Mouse (Mus musculus) G1E (cell line): ENCODE measurements around the gene Rab31. TPM values are rescaled to one million over a fixed set of nuclear protein-coding genes. Genes with fewer than 3 reads are reported as not detected.
A peak's percentile ranks its signal among the peaks of the same experiment; 100 is the strongest.

Experiments used
- ATAC-seq: 2 replicates; pipeline ENCODE4 v1.8.0; 2016; ENCODE audit warnings: mild to moderate bottlenecking; ENCODE audit not compliant: insufficient number of reproducible peaks, poor library complexity, low FRiP score, severe bottlenecking; ENCODE audit errors: extremely low read depth
- DNase-seq: peaks from one replicate; pipeline ENCODE4 v3.0.0; 2012; ENCODE audit warnings: low spot score
- H3K27me3 ChIP-seq: 2 replicates; pipeline ENCODE4 v1.6.1; 2012; ENCODE audit warnings: mild to moderate bottlenecking, low read length, inconsistent platforms; ENCODE audit not compliant: insufficient read depth
- H3K36me3 ChIP-seq: replicated peaks from 2 replicates; pipeline ENCODE3; 2012; ENCODE audit warnings: mild to moderate bottlenecking, inconsistent platforms
- H3K4me1 ChIP-seq: 2 replicates; pipeline ENCODE4 v1.6.1; 2012; ENCODE audit warnings: low read depth, low read length, inconsistent platforms, mixed read lengths; ENCODE audit not compliant: insufficient read depth
- H3K4me3 ChIP-seq: 2 replicates; pipeline ENCODE4 v1.5.1; 2012; ENCODE audit warnings: low read depth, mild to moderate bottlenecking, inconsistent platforms, low read length, moderate library complexity, mixed read lengths
- H3K9me3 ChIP-seq: replicated peaks from 2 replicates; pipeline ENCODE4 v1.6.1; 2012; ENCODE audit warnings: inconsistent platforms
- CTCF ChIP-seq: IDR thresholded peaks from 2 replicates; pipeline ENCODE4 v1.5.1; 2012; ENCODE audit warnings: low read depth, low read length, inconsistent platforms, mixed read lengths
- GATA1 ChIP-seq: IDR thresholded peaks from 2 replicates; pipeline ENCODE4 v1.6.1; 2012; ENCODE audit warnings: borderline replicate concordance, low read length, inconsistent platforms, mixed read lengths
- GATA2 ChIP-seq: IDR thresholded peaks from 2 replicates; pipeline ENCODE4 v1.6.1; 2012; ENCODE audit warnings: low read depth, low read length, inconsistent platforms, borderline replicate concordance
- POLR2AphosphoS5 ChIP-seq: IDR thresholded peaks from 2 replicates; pipeline ENCODE4 v1.6.1; 2012; ENCODE audit warnings: low read depth, low read length, inconsistent platforms; ENCODE audit not compliant: insufficient replicate concordance
- TAL1 ChIP-seq: conservative IDR thresholded peaks from 2 replicates; pipeline ENCODE4 v1.6.1; 2012; ENCODE audit warnings: low read depth, low read length, inconsistent platforms, mixed read lengths
- polyA plus RNA-seq: library from polyadenylated mRNA; stranded (reverse); fragments of >175 nt; gene quantifications from 2 replicates; pipeline ENCODE4 v1.2.3, GENCODE M21; 2012
- total RNA-seq, 2 experiments: library from RNA; stranded (forward) in 1 of 2; stranded (reverse) in 1 of 2; fragments of 200-1000 nt in 1 of 2; fragments of >200 nt in 1 of 2; fragmentation: Nextera tagmentation in 1 of 2; gene quantifications; 2 replicates each; pipeline ENCODE4 v1.2.3; 2014 to 2017

Gene Rab31
- total and polyA plus RNA-seq, 3 experiments = 0.20 to 1.7 (median 1.6) TPM

DNA sequence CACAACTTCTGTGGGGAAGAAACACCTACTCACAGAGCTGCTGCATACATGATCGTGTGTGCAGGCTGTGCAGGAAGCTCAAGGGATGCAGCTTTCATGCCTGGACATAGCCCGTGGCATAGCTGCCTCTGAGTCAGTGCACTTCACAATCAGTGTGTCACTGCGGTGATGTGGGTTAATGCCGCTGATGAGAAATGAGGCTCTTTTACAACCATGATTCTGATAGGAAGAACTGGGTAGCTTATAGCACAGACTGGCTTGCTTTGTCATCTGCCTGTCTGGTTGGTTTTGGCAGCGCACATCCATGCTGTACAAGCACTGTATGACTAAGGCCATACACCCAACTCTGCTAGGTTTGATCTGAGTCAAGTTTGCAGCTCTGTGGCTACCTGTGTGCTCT, 52.7 kb downstream of the Rab31 start:
- Histone ChIP-seq H3K27me3 (no peaks in the 10 kb centered on the region), H3K4me1 (peaks cover 11% of the 10 kb centered on the region), H3K36me3 (no peaks in the 10 kb centered on the region), H3K4me3 (no peak overlapping the region), H3K9me3 (no peaks in the 10 kb centered on the region)
- ATAC-seq (no peak), DNase-seq (no peak)
- TF ChIP-seq GATA1 = no peak
- no peak for TF ChIP-seq POLR2AphosphoS5
- TF ChIP-seq GATA2 = no peak
- no peak for TF ChIP-seq TAL1
- no peak for TF ChIP-seq CTCF

DNA sequence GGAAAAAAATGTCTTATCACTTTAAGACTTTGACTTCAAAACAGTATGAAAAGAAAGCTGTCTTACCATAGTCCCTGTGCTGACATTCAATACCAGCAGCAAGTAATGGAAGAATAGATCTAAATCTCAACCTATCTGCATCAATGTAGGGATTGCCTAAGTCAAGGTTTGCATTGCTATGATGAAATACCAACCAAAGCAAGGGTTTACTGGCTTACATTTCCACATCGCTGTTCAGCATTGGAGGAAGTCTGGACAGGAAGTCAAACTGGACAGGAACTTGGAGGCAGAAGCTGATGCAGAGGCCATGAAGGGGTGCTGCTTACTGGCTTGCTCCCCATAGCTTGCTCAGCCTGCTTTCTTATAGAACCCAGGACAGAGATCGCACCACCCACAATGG, 54.0 kb downstream of the Rab31 start:
- Histone ChIP-seq H3K9me3 (no peaks in the 10 kb centered on the region), H3K4me3 (no peak overlapping the region), H3K36me3 (no peaks in the 10 kb centered on the region), H3K4me1 (peaks cover 11% of the 10 kb centered on the region), H3K27me3 (no peaks in the 10 kb centered on the region)
- ATAC-seq (no peak), DNase-seq (no peak)
- TF ChIP-seq CTCF (no peak), GATA1 (no peak), GATA2 (no peak), POLR2AphosphoS5 (no peak), TAL1 (no peak)

DNA sequence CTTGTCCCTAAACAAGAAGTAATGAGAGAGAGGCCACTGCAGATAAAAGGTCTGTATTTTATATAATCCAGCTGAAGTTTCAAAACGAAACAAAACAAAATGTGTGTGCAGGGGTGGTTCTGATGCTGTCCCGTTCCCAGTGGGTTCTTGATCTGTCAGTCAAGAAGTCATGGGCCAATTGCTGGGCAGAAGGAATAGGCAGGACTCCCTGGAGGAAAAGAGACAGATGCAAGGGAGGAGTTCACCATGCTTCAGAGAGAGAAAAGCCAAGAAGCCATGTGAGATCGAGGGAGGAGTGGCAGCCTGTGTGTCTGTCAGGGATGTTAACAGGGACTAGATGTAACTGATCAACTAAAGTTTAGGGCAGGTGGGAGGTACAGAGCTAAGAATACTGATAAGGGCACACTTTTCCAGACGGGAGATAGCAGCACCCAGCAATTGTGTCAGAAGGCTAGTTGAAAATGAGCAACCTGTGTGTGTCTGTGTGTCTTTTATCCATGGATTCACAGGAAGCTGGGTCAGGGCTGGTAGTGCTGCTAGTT, 54.8 kb downstream of the Rab31 start:
- peak; percentile 88 for ATAC-seq
- no peaks in the 10 kb centered on the region for H3K36me3 ChIP-seq

DNA sequence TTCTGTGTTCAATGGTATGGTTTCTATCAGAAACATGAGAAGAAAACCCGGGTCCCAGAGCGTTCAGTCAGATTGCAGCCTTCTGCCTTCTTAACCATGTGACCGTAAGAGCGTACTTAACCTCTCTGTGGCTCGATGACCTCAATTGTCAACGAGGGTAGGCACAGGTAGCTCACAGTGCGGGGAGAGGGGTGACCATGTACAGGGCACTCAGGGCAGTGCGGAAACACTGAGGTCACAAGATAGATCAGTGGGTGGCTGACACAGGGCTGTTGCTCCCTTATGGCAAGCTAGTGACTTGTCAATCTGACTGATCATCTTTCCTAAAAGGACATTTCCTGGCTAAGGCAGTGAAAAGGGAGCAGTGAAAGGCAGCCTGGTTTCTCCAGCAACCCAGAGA, 58.5 kb downstream of the Rab31 start:
- peaks cover 11% of the 10 kb centered on the region for H3K4me1 ChIP-seq
- no peaks in the 10 kb centered on the region for H3K36me3 ChIP-seq
- DNase-seq (no peak), ATAC-seq (no peak)
- no peaks in the 10 kb centered on the region for H3K27me3 ChIP-seq
- H3K9me3 ChIP-seq = no peaks in the 10 kb centered on the region
- H3K4me3 ChIP-seq = no peak overlapping the region
- TF ChIP-seq POLR2AphosphoS5 = no peak
- no peak for TF ChIP-seq GATA2
- TF ChIP-seq CTCF = no peak
- no peak for TF ChIP-seq GATA1
- no peak for TF ChIP-seq TAL1

More for the DNA sequence above, 54.8 kb downstream of the Rab31 start:
- H3K4me3 ChIP-seq = peak overlapping the region; percentile 36; the same call in 1 of the 2 replicates
- TF ChIP-seq POLR2AphosphoS5 (no peak), CTCF (no peak), GATA1 (no peak), GATA2 (no peak), TAL1 (no peak)
- no peaks in the 10 kb centered on the region for H3K9me3 ChIP-seq
- peak; percentile 16 for DNase-seq
- no peaks in the 10 kb centered on the region for H3K27me3 ChIP-seq
- peaks cover 11% of the 10 kb centered on the region for H3K4me1 ChIP-seq

DNA sequence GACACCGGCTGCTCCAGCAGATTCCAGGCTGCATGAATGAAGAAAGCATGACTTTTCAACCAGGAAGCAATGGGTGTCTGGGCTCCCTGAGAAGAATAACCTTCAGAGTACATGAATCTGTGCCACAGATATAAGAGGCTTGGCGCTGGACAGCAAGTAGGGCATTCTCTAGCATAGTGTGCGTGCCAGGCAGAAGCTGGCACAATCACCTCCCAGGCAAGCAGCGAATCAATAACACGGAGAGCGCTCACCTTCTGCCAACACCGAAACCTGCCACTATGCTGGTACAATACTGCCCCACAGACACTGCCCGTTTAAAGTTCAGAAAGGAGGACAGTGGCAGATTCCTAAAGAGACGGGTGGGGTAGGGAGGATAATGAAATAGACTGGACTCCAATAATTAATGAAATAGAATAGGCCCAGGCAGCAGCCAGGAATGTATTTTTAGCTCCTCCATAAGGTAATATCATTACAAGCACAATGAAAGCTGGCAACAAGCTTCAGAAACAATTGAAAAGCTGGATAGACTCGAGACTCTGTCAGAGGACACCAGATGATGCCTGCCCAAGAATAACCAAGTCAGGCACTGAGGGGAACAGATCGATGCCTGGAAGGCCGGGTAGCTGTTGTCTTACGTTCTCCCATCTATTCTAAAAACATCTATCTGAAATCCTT, 59.6 kb downstream of the Rab31 start:
- ATAC-seq (no peak), DNase-seq (no peak)
- H3K9me3 ChIP-seq = no peaks in the 10 kb centered on the region
- peaks cover 9% of the 10 kb centered on the region for H3K4me1 ChIP-seq
- no peaks in the 10 kb centered on the region for H3K36me3 ChIP-seq
- H3K4me3 ChIP-seq = no peak overlapping the region
- no peak for TF ChIP-seq GATA2
- TF ChIP-seq POLR2AphosphoS5 = no peak
- no peak for TF ChIP-seq GATA1
- TF ChIP-seq TAL1 = no peak
- no peak for TF ChIP-seq CTCF
- H3K27me3 ChIP-seq = no peaks in the 10 kb centered on the region

DNA sequence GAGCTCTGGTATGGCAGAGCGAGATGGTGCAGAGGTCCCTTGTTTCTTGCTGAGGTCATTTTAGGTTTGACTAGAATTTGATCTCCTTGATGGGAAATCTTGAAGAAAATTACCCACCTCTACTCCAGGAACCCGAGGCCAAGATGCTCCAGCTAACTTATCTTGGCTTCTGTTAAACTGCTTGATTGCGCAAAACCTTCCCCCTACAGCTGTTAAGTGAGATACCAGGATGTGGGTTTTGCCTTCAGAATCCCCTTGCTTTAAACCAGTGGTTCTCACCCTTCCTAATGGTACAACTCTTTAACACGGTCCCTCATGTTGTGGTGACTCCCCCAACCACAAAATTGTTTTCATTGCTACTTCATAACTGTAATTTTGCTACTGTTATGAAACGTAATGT, 60.8 kb downstream of the Rab31 start:
- Histone ChIP-seq H3K27me3 (no peaks in the 10 kb centered on the region), H3K36me3 (no peaks in the 10 kb centered on the region), H3K4me3 (no peak overlapping the region), H3K4me1 (peaks cover 5% of the 10 kb centered on the region; the same call in 1 of the 2 replicates), H3K9me3 (no peaks in the 10 kb centered on the region)
- DNase-seq (no peak), ATAC-seq (no peak)
- TF ChIP-seq GATA2 (no peak), GATA1 (no peak), POLR2AphosphoS5 (no peak), TAL1 (no peak), CTCF (no peak)
